Mouse (Mus musculus) ovary, adult 18-20 months (tissue): ENCODE measurements around the gene Zfpm1.
A peak's percentile ranks its signal among the peaks of the same experiment; 100 is the strongest.

Source experiments
- DNase-seq: peaks from one replicate; pipeline ENCODE4 v3.0.0; 2022; ENCODE audit warnings: low spot score, mixed read lengths

Gene Zfpm1

DNA sequence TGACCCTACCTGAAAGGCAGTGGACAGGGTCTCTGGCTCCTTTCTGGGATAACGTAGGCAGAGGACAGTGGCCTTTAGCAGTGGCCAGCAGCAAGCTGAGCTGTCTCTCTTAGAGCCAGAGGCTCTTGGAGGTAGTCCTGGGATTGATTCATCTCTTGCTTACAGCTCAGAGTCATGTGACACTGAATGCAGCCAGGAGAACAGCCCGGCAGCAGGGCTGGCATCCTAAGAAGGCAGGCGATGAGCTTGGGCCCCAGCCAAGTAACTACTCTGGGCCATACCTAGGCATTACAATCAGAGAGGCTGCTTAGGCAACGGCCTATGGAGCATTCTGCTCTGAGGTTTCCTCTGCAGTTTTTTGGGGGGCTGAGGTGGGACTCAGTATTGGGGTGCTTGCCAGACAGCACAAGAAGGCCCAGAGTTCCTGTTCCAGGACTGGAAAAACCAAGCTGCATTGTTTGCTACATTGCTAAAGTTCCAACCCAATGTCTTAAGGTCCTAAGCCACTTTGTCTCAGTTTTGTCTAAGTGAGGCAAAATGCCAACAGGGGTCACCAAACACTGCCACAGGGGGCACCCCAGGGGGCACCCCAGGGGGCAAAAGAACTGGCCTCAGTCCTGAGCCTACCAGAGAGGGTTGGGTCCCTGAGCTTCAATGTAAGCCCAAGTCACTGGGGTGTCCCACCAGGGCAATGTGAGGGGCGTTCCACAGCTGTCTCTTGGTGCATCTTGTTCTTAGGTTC, 66.0 kb downstream of the Zfpm1 start:
- no peak for DNase-seq

DNA sequence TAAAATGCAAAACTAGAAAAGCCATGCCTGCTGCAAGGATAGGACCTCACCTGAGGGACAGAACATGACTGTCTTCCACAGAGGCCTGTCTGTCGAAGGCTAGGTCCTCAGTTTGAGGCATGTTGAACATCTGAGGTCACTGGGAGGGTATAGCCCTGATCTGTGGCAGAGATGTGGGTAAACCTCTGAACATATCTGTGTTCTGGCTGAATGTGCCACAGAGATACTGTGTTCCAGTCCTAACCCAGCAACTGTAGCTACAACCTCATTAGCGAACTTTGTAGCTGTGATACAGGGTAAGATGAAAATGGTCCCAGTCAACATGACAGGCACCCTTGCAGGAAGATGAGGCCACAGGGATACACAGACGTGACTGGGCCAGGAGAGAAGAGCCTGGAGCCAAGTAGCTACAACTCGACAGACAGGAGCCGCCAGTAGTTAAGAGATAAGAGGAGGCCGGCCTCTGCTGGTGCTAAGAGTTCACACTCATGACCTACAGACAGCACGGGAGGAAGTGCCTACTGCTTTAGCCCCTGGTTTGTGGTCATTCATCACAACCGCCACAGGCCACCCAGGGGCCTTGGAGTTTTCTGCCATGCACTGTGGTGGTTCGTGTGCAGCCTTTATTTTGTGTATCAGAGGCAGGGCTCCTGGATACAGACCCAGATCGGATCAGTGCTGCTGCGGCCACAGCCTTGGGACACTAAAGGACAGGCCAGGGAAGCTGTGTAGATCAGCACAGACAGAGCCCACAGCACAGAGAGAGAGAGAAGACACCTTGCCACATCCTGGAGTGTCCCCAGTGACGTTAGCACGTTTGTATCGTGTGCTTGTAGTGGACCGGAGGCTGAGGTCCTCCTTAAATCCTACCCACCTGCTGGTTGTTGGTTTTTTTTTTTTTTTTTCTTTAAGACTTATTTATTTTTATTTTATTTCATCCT, 67.7 kb downstream of the Zfpm1 start:
- no peak for DNase-seq

GRCm38 (mm10) chr8:122350309-122351089, 68.6 kb downstream of the Zfpm1 start:
- DNase-seq, result no peak

GRCm38 (mm10) chr8:122354157-122354556, 72.2 kb downstream of the Zfpm1 start:
- no peak for DNase-seq

DNA sequence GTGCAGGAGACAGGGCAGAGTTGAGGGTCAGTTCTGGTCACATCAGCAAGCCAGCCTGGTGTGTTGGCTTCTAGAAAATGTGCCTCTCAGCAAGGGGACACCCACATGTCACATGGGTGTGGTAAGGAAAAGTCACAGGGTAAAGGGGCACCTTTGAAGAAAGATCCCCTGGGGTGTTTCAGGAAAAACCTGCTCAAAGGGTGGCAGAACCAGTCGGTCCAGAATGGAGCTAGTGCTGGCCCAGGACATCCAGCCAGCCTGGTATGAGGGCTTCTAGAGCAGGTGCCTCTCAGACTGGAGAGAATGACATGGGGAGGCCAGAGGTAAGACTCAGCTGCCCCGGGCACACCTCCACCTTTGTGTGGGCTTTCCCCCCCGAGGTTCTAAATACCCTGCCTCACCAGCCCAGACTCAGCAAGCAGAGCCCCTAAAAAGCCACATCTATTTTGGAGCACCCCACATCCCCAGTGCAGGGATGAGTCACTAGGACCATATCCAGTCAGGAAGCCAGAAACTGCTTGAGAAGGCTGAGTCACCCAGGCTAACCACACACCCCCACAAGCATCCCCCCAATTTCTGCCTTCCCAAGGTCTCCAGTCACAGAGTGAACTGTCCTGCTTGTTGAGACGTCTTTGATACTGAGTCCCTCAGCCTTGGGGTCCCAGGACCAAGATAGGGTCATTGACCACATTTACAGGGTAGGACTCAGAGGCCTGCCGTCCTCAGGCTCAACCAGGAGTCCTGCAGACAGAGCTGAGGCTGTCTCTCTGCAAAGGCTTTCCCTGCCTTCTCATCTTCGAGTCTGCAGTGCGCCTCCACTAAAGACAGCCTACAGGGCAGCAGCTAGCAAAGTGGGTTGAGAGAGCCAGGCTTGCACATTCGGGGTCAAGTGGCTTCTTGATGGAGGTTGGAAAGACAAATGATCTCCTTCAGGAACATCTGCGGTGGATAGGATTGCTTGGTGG, 74.0 kb downstream of the Zfpm1 start:
- no peak for DNase-seq

GRCm38 (mm10) chr8:122357202-122357601, 75.3 kb downstream of the Zfpm1 start:
- DNase-seq, result no peak

- no peak for DNase-seq
These were observed 75.7 kb downstream of the Zfpm1 start for GRCm38 (mm10) chr8:122357641-122358040.

GRCm38 (mm10) chr8:122359111-122359775, 77.3 kb downstream of the Zfpm1 start:
- DNase-seq, result no peak

DNA sequence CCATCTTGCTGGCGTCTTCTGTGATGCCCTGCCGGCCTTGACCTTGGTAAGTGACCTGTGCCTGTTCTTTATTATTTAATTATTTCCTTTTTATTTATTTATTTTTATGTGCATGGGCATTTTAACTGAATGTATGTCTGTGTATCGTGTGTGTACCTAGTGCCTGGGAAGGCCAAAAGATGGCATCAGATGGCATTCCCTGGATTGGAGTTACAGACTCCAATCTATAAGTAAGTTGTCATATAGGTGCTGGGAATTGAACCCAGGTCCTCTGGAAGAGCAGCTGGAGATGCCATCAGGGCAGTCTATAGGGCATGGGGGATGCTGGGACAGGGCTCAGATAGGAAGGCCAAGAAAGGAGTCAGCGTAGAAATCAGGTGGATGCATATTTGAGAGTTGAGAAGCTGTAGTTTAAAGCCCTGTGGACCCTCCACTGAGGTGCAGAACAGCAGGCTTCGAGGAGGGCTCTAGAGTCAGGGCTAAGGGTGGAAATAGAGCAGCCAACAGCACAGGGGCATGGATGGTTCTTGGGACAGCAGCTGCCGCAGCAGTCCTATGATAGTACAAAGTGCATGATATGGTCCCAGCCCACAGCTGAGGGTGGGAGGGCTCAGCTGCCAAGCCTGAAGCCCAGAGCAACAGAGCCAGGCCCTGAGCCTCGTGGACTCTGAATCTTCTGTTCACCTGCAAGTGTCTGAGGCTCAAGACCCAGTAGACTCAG, 78.9 kb downstream of the Zfpm1 start, which contains the start of gene Trhr2:
Gene Trhr2, minus strand, starts transcription at position 51 of the 721 bp plus-strand sequence.
- no peak for DNase-seq

- no peak for DNase-seq
These were observed 80.3 kb downstream of the Zfpm1 start for GRCm38 (mm10) chr8:122362271-122362670.

- no peak for DNase-seq
These were observed 81.0 kb downstream of the Zfpm1 start for GRCm38 (mm10) chr8:122362967-122363366.

- no peak for DNase-seq
These were observed 86.6 kb downstream of the Zfpm1 start for GRCm38 (mm10) chr8:122368494-122368893.

- DNase-seq, result peak; percentile 11
These were observed 87.7 kb downstream of the Zfpm1 start for GRCm38 (mm10) chr8:122369665-122370064.

DNA sequence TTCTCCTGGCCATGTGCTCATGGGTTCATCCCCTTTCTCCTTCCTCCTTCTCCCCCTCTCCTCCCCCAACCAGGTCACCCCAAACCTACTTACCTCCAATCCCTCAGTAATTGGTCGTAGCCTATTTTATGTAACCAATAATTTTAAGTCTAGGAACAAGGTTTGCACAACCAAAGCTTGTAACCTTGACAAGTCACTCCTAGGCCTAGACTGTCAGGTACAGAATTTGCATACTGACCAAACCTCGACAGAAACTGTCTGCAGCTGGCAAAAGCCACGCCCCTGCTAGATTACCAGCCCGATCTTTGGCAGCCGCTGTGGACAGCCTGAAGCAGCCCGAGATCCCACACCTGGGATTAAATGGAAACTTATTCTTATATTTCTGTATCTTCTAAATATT, 89.8 kb downstream of the Zfpm1 start:
- DNase-seq, result no peak

GRCm38 (mm10) chr8:122375320-122375719, 93.4 kb downstream of the Zfpm1 start:
- no peak for DNase-seq

DNA sequence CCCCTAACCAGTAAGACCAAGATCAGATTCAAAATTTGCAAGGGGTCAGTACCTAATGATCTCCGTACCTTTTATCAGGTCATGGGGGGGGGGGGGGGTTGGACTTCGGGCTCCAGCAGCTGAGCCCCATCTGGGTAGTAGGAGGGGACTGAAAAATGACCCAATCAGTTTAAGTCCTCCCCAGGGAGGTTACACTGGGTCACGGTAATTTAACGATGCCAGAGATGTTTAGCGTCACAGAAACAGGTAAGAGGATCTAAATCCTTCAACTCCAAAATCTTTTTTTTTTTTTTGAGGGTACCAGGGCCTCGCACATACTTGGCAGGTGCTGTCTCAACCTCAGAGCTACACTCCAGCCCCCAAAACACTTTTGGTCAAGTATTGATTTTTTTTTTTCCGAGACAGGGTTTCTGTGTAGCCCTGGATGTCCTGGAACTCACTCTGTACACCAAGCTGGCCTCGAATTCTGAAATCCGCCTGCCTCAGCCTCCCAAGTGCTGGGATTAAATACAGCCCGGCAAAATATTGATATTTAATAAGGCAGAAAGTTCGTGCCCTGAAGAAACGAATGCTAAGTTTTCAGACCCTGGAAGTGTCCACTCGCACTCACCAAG, 93.9 kb downstream of the Zfpm1 start:
- DNase-seq, result no peak

DNA sequence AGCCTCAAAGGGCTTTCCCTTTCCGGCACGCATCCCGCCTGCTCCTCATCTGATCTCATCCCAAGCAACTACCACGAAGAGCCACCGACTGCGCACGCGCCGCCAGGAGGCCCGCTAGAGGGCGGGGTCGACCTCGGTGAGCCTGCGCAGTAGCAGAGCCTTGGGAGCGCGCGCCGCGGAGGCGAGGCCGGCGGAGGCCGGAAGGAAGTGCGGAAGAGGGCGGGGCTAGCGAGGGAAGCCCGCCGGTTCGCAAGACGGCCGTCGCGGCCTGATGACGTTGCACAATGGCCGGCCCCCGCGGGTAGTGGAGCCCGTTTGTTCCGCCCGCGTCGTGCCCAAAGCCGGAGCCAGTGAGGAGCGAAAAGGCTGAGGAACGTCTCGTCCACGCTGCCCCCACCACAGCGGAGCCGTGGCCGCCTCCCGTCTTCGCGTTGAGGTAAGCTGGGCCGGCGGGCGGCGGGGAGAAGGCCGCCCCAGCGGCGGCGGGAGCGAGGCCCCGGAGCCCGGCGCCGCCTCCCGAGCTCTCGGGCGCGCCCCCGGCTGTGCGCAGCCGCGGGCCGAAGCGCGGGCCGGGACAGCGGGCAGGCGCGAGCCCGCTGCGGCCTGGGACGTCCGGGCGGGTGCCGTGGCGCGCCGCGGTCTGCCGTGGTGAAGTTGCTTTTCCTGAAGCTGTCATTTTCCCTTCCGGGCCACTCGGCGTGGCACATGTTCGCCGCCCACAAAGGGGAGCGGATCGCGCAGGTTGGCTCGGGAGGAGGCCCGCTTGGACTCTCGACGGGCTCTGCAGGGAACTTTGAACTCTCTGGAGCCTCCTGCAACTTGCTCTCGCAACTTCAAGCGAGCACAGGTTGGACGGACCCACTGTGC, 94.7 kb downstream of the Zfpm1 start, which contains the start of gene Zc3h18:
Gene Zc3h18, plus strand, starts transcription at position 245 of the 867 bp plus-strand sequence.
- peak; percentile 99 for DNase-seq

DNA sequence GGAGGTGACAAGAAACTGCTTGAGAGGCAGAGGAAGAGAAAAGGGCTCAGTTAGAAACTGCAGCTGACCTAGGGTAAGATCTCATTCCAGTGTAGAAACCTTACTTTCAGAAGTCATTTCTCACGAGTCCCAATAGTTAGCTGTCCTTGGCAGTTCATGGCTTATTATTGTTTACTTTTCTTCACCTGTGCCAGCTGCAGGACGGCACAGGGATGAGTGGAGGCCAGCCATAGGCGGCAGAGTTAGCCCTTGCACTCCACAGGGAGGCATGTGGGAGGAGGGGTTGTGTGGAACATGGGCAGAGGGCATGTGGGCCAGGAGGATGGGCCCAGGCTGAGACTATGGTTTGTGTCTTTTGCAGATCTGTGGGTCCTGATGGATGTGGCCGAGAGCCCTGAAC, 101.1 kb downstream of the Zfpm1 start:
- no peak for DNase-seq
